Mouse (Mus musculus) liver, postnatal 0 days (tissue): Measurements from ENCODE around the gene Exoc3l4. TPM values are rescaled to one million over a fixed set of nuclear protein-coding genes. Genes with fewer than 3 reads are reported as not detected.

ENCODE experiments used
- ATAC-seq: fragments of 200-750 bp; cut with Nextera tagmentation; 2 replicates; pipeline ENCODE4 v1.8.0; 2017; ENCODE audit warnings: mild to moderate bottlenecking, moderate library complexity
- DNase-seq: peaks from one replicate; pipeline ENCODE4 v3.0.0-alpha.2; 2016
- H3K27ac ChIP-seq: fragments of 300-500 bp; sonication (generic); 2 replicates; pipeline ENCODE4 v1.5.1; 2014; ENCODE audit warnings: antibody characterized with exemption, moderate library complexity, mild to moderate bottlenecking, low read depth
- H3K27me3 ChIP-seq: fragments of 300-500 bp; sonication (generic); 2 replicates; pipeline ENCODE4 v1.6.1; 2014; ENCODE audit warnings: low read length, control low read depth, mixed read lengths; ENCODE audit not compliant: insufficient read depth
- H3K36me3 ChIP-seq: fragments of 300-500 bp; sonication (generic); replicated peaks from 2 replicates; pipeline ENCODE4 v1.6.1; 2014; ENCODE audit warnings: mild to moderate bottlenecking, control low read depth, low read length, moderate library complexity, mixed read lengths; ENCODE audit not compliant: insufficient read depth
- H3K4me1 ChIP-seq: fragments of 300-500 bp; sonication (generic); 2 replicates; pipeline ENCODE4 v1.6.1; 2014; ENCODE audit warnings: antibody characterized with exemption, mild to moderate bottlenecking, control low read depth; ENCODE audit not compliant: insufficient read depth
- H3K4me2 ChIP-seq: fragments of 300-500 bp; sonication (generic); 2 replicates; pipeline ENCODE4 v1.6.1; 2014; ENCODE audit warnings: low read depth, mild to moderate bottlenecking, low read length, moderate library complexity, mixed read lengths
- H3K4me3 ChIP-seq: fragments of 300-500 bp; sonication (generic); 2 replicates; pipeline ENCODE4 v1.5.1; 2014; ENCODE audit warnings: low read depth, low read length
- H3K9ac ChIP-seq: fragments of 300-500 bp; sonication (generic); replicated peaks from 2 replicates; pipeline ENCODE4 v1.6.1; 2014; ENCODE audit warnings: mild to moderate bottlenecking, moderate library complexity
- H3K9me3 ChIP-seq: fragments of 300-500 bp; sonication (generic); 2 replicates; pipeline ENCODE4 v1.6.1; 2016; ENCODE audit warnings: mild to moderate bottlenecking, control low read depth, low read length, mixed read lengths
- CTCF ChIP-seq: sonication (generic); IDR thresholded peaks from 2 replicates; pipeline ENCODE4 v1.5.1; 2016; ENCODE audit warnings: antibody characterized with exemption, low read depth
- EP300 ChIP-seq: IDR thresholded peaks from 2 replicates; pipeline ENCODE4 v1.6.1; 2016; ENCODE audit warnings: antibody characterized with exemption, low read depth, mild to moderate bottlenecking
- WGBS: fragments of 180-500 bp; shearing (Covaris S2); extraction: QIAGEN DNeasy Blood & Tissue Kit; methylation state at CpG from one replicate; pipeline ENCODE4 v1.1.7; 2014; ENCODE audit not compliant: insufficient replicate concordance; 5-methylcytosine and 5-hydroxymethylcytosine counted together
- polyA plus RNA-seq: library from polyadenylated mRNA; unstranded; fragments of >200 nt; fragmentation: Nextera tagmentation; extraction: Ambion mirVana; gene quantifications from 2 replicates; pipeline ENCODE4 v1.2.1, GENCODE M21; 2015

Exoc3l4 gene
- polyA plus RNA-seq, 1 experiment from 2014 or later, result 13.7 TPM

DNA sequence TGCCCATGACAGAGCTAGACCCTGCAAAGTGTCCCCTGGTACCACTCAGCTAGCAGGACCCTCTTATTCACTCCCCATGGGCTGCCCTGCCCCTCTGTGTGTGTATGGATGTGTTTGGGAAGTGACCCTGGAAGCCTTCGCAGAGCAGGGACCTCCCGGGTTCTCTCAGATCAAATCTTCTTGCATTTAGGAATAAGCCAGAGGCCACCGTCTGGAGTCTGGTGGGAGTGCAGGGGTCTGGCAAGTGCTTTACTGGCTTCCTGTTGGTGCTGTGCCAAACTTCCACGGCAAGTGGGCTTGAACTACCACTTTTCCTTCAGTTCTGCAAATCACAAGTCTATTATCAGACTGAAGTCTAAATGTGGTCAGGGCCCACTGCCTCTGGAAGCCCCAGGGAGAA lies 37.2 kb downstream of the Exoc3l4 start:
- H3K4me1 ChIP-seq, result peaks cover 9% of the 10 kb centered on the region
- WGBS, result 49% methylated on average over 4 of the region's 4 CpGs
- H3K9ac ChIP-seq, result no peak overlapping the region
- no peak overlapping the region for H3K4me3 ChIP-seq
- no peak for DNase-seq
- no peaks in the 10 kb centered on the region for H3K9me3 ChIP-seq
- ATAC-seq, result no peak
- TF ChIP-seq CTCF, result no peak
- no peak for TF ChIP-seq EP300
- no peak overlapping the region for H3K4me2 ChIP-seq
- 0 out of 2 replicates have a peak, but pooled peaks cover 3% of the 10 kb centered on the region for H3K27me3 ChIP-seq
- H3K36me3 ChIP-seq, result peaks cover 56% of the 10 kb centered on the region
- no peak overlapping the region for H3K27ac ChIP-seq

DNA sequence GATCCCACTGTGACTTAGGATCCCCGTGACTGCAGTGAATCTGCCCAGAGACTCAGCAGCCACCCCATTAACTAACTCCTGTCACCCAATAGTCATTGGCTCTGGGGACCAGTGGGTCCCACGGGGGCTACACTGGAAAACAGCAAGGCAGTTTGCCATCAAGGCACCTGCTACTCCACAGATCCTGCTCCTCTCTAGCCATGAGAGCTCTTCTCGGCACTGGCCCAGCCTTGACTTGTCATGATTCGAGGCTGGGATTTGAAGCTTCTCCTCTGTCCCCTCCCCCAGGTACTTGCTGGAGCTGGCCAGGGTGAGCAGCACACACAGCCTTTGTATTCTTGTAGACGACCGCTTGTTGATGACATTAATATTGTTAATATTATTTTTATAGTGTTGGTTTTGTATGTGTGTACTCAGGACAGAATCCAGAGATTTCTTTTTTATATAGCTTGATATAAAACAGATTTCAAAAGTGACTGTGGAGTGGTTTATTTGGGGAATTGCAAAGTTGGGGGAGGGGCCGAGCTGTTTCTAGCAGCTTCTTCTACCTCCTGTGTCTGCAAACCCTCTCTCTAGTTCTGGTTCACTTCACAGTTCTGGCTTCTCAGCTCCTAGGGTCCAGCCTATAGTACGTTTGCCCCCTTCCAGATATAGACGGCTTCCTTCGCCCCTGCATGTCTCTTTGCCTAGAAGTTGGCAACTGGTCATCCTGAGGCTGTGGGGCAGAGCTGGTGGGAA lies 37.9 kb downstream of the Exoc3l4 start:
- ATAC-seq (no peak), DNase-seq (no peak)
- Histone ChIP-seq H3K9me3 (no peaks in the 10 kb centered on the region), H3K9ac (no peak overlapping the region), H3K27me3 (0 out of 2 replicates have a peak, but pooled peaks cover 3% of the 10 kb centered on the region), H3K4me1 (peaks cover 5% of the 10 kb centered on the region), H3K4me3 (no peak overlapping the region), H3K27ac (no peak overlapping the region), H3K4me2 (no peak overlapping the region), H3K36me3 (peaks cover 49% of the 10 kb centered on the region)
- 73% methylated on average over 10 of the region's 10 CpGs for WGBS
- TF ChIP-seq EP300 (no peak), CTCF (no peak)

DNA sequence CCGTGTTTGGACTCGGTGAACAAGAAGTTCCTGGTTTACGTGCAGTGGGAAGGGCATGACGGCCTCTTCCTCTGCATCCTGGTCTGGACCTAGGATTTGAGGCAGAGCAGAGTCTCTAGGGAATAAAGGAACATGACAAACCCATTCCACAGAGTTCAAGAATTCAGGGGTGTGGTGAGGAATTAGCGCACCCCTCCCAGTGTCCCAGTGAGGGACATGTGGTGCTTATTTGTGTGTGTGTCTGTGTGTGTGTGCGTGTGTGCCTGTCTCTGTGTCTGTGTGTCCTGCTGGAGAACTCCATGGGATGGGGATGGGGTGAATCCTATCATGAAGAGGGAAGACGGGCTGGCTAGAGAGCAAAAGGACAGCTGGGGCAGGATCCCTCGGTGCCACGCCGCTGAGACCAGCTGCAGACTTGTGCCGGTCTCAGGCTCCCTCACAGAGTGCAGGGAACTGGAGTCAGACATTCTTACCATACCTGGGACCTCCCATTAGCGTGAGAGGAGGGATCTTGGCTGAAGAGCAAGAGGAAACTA lies 38.6 kb downstream of the Exoc3l4 start:
- Histone ChIP-seq H3K27me3 (0 out of 2 replicates have a peak, but pooled peaks cover 3% of the 10 kb centered on the region), H3K4me2 (no peak overlapping the region), H3K9me3 (no peaks in the 10 kb centered on the region), H3K36me3 (peaks cover 43% of the 10 kb centered on the region), H3K4me1 (no peaks in the 10 kb centered on the region; the same call in 1 of the 2 replicates), H3K9ac (no peak overlapping the region), H3K4me3 (no peak overlapping the region), H3K27ac (no peak overlapping the region)
- WGBS, result 69% methylated on average over 12 of the region's 12 CpGs
- no peak for DNase-seq
- ATAC-seq, result peak; percentile 14; the same call in 1 of the 2 replicates
- TF ChIP-seq EP300 (no peak), CTCF (no peak)

DNA sequence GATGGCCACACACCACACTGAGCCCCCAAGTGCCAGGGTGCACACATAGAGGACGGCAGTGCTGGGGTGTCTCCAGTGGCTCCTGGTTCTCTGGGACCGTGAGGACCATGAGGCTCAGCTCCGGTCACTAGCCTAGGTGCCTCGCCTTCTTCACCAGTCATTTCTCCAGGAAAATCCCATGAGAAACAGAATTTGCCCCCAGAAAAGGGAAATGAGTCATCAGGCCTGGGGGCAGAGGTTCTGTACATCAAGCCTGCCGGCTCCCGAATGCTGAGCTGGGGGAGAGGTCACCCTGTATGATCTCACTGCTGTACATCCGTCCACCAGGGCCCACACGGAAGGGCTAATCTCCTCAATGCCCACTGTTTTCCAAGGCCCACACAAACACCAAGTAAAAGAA lies 39.0 kb downstream of the Exoc3l4 start:
- TF ChIP-seq CTCF (no peak), EP300 (no peak)
- no peak overlapping the region for H3K4me3 ChIP-seq
- no peaks in the 10 kb centered on the region; the same call in 1 of the 2 replicates for H3K4me1 ChIP-seq
- H3K27ac ChIP-seq, result no peak overlapping the region
- ATAC-seq (peak; percentile 37; the same call in 1 of the 2 replicates), DNase-seq (no peak)
- peaks cover 38% of the 10 kb centered on the region for H3K36me3 ChIP-seq
- H3K4me2 ChIP-seq, result no peak overlapping the region
- no peak overlapping the region for H3K9ac ChIP-seq
- 44% methylated on average over 8 of the region's 8 CpGs for WGBS
- H3K9me3 ChIP-seq, result no peaks in the 10 kb centered on the region
- 0 out of 2 replicates have a peak, but pooled peaks cover 3% of the 10 kb centered on the region for H3K27me3 ChIP-seq

DNA sequence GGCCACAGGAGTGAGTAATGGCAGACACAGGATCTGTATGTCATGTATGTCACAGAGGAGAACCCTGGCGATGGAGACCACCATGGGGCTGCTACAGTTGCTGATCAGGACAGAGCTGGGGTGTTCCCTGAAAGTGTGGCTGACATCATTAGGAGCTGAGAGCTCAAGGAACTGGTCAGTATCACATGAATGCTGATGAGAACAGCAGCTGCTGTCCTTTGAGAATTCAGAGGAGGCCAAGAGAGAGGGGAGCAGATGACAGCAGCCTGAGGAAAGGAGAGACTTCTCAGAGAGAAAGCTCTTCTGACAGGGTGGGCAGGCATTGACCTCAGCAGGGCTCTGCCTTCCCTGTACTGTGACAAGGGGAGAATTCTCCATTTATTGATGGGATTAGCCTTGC lies 40.9 kb downstream of the Exoc3l4 start:
- H3K27ac ChIP-seq, result no peak overlapping the region
- ATAC-seq (no peak), DNase-seq (no peak)
- H3K9ac ChIP-seq, result no peak overlapping the region; the same call in 1 of the 2 replicates
- H3K9me3 ChIP-seq, result no peaks in the 10 kb centered on the region
- 71% methylated on average over 1 of the region's 1 CpGs for WGBS
- no peak for TF ChIP-seq CTCF
- no peak for TF ChIP-seq EP300
- 0 out of 2 replicates have a peak, but pooled peaks cover 3% of the 10 kb centered on the region for H3K27me3 ChIP-seq
- H3K4me2 ChIP-seq, result no peak overlapping the region
- H3K4me1 ChIP-seq, result peaks cover under 1% of the 10 kb centered on the region; the same call in 1 of the 2 replicates
- H3K36me3 ChIP-seq, result peaks cover 19% of the 10 kb centered on the region
- no peak overlapping the region for H3K4me3 ChIP-seq

DNA sequence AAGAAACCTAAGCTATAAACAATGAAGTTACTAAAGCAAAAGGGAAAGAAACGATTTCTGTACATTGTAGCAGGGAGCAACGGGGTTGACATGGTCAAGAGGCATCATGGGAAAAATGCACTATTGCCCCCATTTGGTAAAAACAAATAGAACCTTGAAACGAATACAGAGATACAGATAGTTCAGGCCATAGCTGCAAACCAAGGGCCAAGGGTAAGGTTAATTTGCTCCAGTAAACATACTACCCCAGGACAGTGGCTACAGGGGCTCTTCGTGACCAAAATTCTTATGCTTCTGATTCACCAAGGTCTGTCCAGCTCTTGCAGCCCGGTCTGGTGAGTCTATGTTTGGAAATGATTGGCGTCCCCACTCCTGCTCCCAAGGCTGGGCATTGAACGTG lies 46.8 kb downstream of the Exoc3l4 start:
- no peak overlapping the region for H3K4me3 ChIP-seq
- H3K27ac ChIP-seq, result peak overlapping the region; percentile 52; the same call in 1 of the 2 replicates
- H3K4me2 ChIP-seq, result no peak overlapping the region
- H3K4me1 ChIP-seq, result peaks cover 7% of the 10 kb centered on the region
- no peak overlapping the region for H3K9ac ChIP-seq
- no peaks in the 10 kb centered on the region for H3K36me3 ChIP-seq
- ATAC-seq, result peak; percentile 76
- no peaks in the 10 kb centered on the region for H3K9me3 ChIP-seq
- no peaks in the 10 kb centered on the region for H3K27me3 ChIP-seq
- no peak for TF ChIP-seq CTCF
- no peak for TF ChIP-seq EP300
- no peak for DNase-seq
- whole genome bisulfite sequencing, result 56% methylated on average over 7 of the region's 7 CpGs
